11 mouse cellular contexts compared by ENCODE assay signal in genomic region chr4:150268674-150269653, GRCm38 (mm10). TPM values are rescaled to one million over a fixed set of nuclear protein-coding genes. Genes with fewer than 3 reads are reported as not detected.
DNase-seq lines count a peak whose midpoint lies in the region; ATAC-seq lines count a peak whose summit lies in the region.
"Had no signal": no experiment of that assay in that cellular context is flagged by ENCODE, and none has a peak within 500 bp of the region (broad histone marks: within the 10 kb centered on the region; RNA-seq: fewer than 3 reads in every experiment).

No protein-coding gene starts in this region.

- no peak overlapping the region for H3K4me3 ChIP-seq in heart, embryonic 13.5 days
- H3K4me3 ChIP-seq in neural tube, embryonic 15.5 days (replicated peaks) = no peak overlapping the region
- H3K4me3 ChIP-seq: liver, embryonic 15.5 days had no signal

- H3K36me3 ChIP-seq in heart, embryonic 13.5 days = no peaks in the 10 kb centered on the region
- H3K36me3 ChIP-seq in neural tube, embryonic 15.5 days = no peaks in the 10 kb centered on the region
- H3K36me3 ChIP-seq: liver, embryonic 15.5 days had no signal

- no peaks in the 10 kb centered on the region for H3K9me3 ChIP-seq in heart, embryonic 13.5 days
- no peaks in the 10 kb centered on the region for H3K9me3 ChIP-seq in neural tube, embryonic 15.5 days (replicated peaks)
- H3K9me3 ChIP-seq: liver, embryonic 15.5 days had no signal

- H3K4me1 ChIP-seq in heart, embryonic 13.5 days = peaks cover 41% of the 10 kb centered on the region
- H3K4me1 ChIP-seq in neural tube, embryonic 15.5 days = peaks cover 39% of the 10 kb centered on the region

- peak overlapping the region; percentile 72 for H3K27ac ChIP-seq in heart, embryonic 13.5 days (replicated peaks)
- no peak overlapping the region for H3K27ac ChIP-seq in neural tube, embryonic 15.5 days (replicated peaks)
- H3K27ac ChIP-seq: liver, embryonic 15.5 days had no signal

- no peak for ATAC-seq in heart, embryonic 13.5 days (ENCODE audit: extremely low read depth, insufficient number of reproducible peaks, low FRiP score, low TSS enrichment)
- peak; percentile 42 for ATAC-seq in common myeloid progenitor, adult 5-6 weeks (replicated peaks; ENCODE audit: low read depth, poor library complexity, severe bottlenecking)
- 0 out of 2 replicates have a peak, but pooled peaks have one; percentile 21 for ATAC-seq in megakaryocyte-erythroid progenitor cell, adult 5-6 weeks (replicated peaks; ENCODE audit: low FRiP score, low TSS enrichment, poor library complexity, severe bottlenecking)
- no peak for ATAC-seq in neural tube, embryonic 15.5 days (ENCODE audit: low FRiP score)

- 78% methylated on average over 33 of the region's 33 CpGs for WGBS in heart, embryonic 13.5 days
- 87% methylated on average over 33 of the region's 33 CpGs for WGBS in neural tube, embryonic 15.5 days

- intact Hi-C loops in heart, postnatal 14 days (cut with DNase I) = no loop called here

- no peaks in the 10 kb centered on the region for H3K27me3 ChIP-seq in heart, embryonic 13.5 days (replicated peaks)
- H3K27me3 ChIP-seq in neural tube, embryonic 15.5 days (replicated peaks) = no peaks in the 10 kb centered on the region

- no peak for DNase-seq in heart, postnatal 14 days
- DNase-seq in CD4-positive helper T cell, adult 2 months (ENCODE audit: low read depth, low spot score) = peak; percentile 81
- DNase-seq in right cerebral cortex, adult 2 months (ENCODE audit: low spot score in 2 of 2) = no peak
- no peak for DNase-seq in spleen, postnatal 4 days (ENCODE audit: low spot score in 2 of 2)
- DNase-seq: gastrocnemius, postnatal 14 days; layer of hippocampus, adult 9-11 months had no signal

- H3K9ac ChIP-seq in heart, embryonic 13.5 days = no peak overlapping the region
- no peak overlapping the region for H3K9ac ChIP-seq in neural tube, embryonic 15.5 days (replicated peaks)
- H3K9ac ChIP-seq: liver, embryonic 15.5 days had no signal

- 0 out of 2 replicates have a peak overlapping the region, but pooled peaks have one; percentile 4 for H3K4me2 ChIP-seq in heart, embryonic 13.5 days
- no peak overlapping the region for H3K4me2 ChIP-seq in neural tube, embryonic 15.5 days
- H3K4me2 ChIP-seq: liver, embryonic 15.5 days had no signal

RNA-seq across cellular contexts. Expression of gene Rere, which starts 12.5 kb away (rescaled TPM):
- polyA plus RNA-seq in heart, embryonic 13.5 days (2015; fragmentation: Nextera tagmentation; extraction: Ambion mirVana) = 18.1 and 19.9 TPM in 2 replicates
- 10 to 100 TPM; 52.5 to 62.6 TPM for total RNA-seq in heart, postnatal 14 days (2021)
- total RNA-seq in common myeloid progenitor, adult 5-6 weeks (2017) = 21.2 and 45.1 TPM in 2 replicates
- 36.1 and 47.6 TPM in 2 replicates for total RNA-seq in megakaryocyte-erythroid progenitor cell, adult 5-6 weeks (2014; fragmentation: Nextera tagmentation)
- 7.7 and 17.1 TPM in 2 replicates for total RNA-seq in megakaryocyte-erythroid progenitor cell, adult 5-6 weeks (2017)
- polyA plus RNA-seq in neural tube, embryonic 15.5 days (2015; fragmentation: Nextera tagmentation; extraction: Ambion mirVana) = 31.8 and 34.6 TPM in 2 replicates

RNA-seq across cellular contexts. Expression of gene Eno1, which starts 32.4 kb away (rescaled TPM):
- polyA plus RNA-seq in heart, embryonic 13.5 days (2015; fragmentation: Nextera tagmentation; extraction: Ambion mirVana) = 1,911 and 2,064 TPM in 2 replicates
- 100 to 1,000 TPM; 165 to 170 TPM for total RNA-seq in heart, postnatal 14 days (2021)
- total RNA-seq in common myeloid progenitor, adult 5-6 weeks (2017) = 176 and 200 TPM in 2 replicates
- 203 and 216 TPM in 2 replicates for total RNA-seq in megakaryocyte-erythroid progenitor cell, adult 5-6 weeks (2014; fragmentation: Nextera tagmentation)
- 136 and 155 TPM in 2 replicates for total RNA-seq in megakaryocyte-erythroid progenitor cell, adult 5-6 weeks (2017)
- polyA plus RNA-seq in neural tube, embryonic 15.5 days (2015; fragmentation: Nextera tagmentation; extraction: Ambion mirVana) = 1,173 and 1,202 TPM in 2 replicates

Comparison
In these comparisons a context has a peak if more than half of its experiments do, and no peak if none do; other contexts are left out.
1. ATAC-seq: peak in common myeloid progenitor, adult 5-6 weeks (single experiment) and megakaryocyte-erythroid progenitor cell, adult 5-6 weeks (single experiment); none in heart, embryonic 13.5 days (single experiment) and neural tube, embryonic 15.5 days (single experiment).